ENCODE assay signal across 23 mouse cellular contexts in genomic region chr19:15465063-15465760, GRCm38 (mm10).
A peak's percentile ranks its signal among the peaks of the same experiment; 100 is the strongest.
DNase-seq lines count a peak whose midpoint lies in the region; ATAC-seq and TF ChIP-seq lines count a peak whose summit lies in the region.
"Had no signal": no experiment of that assay in that cellular context is flagged by ENCODE, and none has a peak within 500 bp of the region (broad histone marks: within the 10 kb centered on the region; RNA-seq: fewer than 3 reads in every experiment).

No protein-coding gene starts in this region.

- H3K36me3 ChIP-seq in forebrain, embryonic 14.5 days (ENCODE audit: control insufficient read depth, insufficient read depth, low read length) = no peaks in the 10 kb centered on the region
- H3K36me3 ChIP-seq in forebrain, embryonic 11.5 days (ENCODE audit: control insufficient read depth, insufficient read depth, low read length) = no peaks in the 10 kb centered on the region
- no peaks in the 10 kb centered on the region for H3K36me3 ChIP-seq in neural tube, embryonic 11.5 days (ENCODE audit: control insufficient read depth, insufficient read depth, low read length)
- no peaks in the 10 kb centered on the region for H3K36me3 ChIP-seq in neural tube, embryonic 15.5 days
- H3K36me3 ChIP-seq in intestine, postnatal 0 days (ENCODE audit: control insufficient read depth, insufficient read depth) = no peaks in the 10 kb centered on the region
- H3K36me3 ChIP-seq: embryonic facial prominence, embryonic 12.5 days; hindbrain, embryonic 10.5 days; liver, embryonic 15.5 days; lung, embryonic 15.5 days had no signal

- no peak overlapping the region for H3K4me3 ChIP-seq in forebrain, embryonic 14.5 days (ENCODE audit: low read depth, low read length)
- no peak overlapping the region for H3K4me3 ChIP-seq in forebrain, embryonic 11.5 days (ENCODE audit: low read depth, low read length)
- no peak overlapping the region for H3K4me3 ChIP-seq in neural tube, embryonic 11.5 days (ENCODE audit: low read depth, low read length)
- H3K4me3 ChIP-seq in neural tube, embryonic 15.5 days (replicated peaks) = no peak overlapping the region
- no peak overlapping the region for H3K4me3 ChIP-seq in intestine, postnatal 0 days (ENCODE audit: low read depth, low read length)
- H3K4me3 ChIP-seq: embryonic facial prominence, embryonic 12.5 days; forebrain, embryonic 13.5 days; hindbrain, embryonic 10.5 days; liver, embryonic 15.5 days; lung, embryonic 15.5 days had no signal

- no peak for ATAC-seq in forebrain, embryonic 14.5 days
- ATAC-seq in forebrain, embryonic 11.5 days (replicated peaks; ENCODE audit: low FRiP score) = no peak
- ATAC-seq in neural tube, embryonic 11.5 days (ENCODE audit: insufficient read depth, low FRiP score, low TSS enrichment) = no peak
- no peak for ATAC-seq in neural tube, embryonic 15.5 days (ENCODE audit: low FRiP score)
- ATAC-seq in intestine, postnatal 0 days = no peak
- ATAC-seq: CD4-positive, CD25-positive, alpha-beta regulatory T cell, adult 4 months; forebrain, embryonic 13.5 days; Patski had no signal

- no peak overlapping the region for H3K4me2 ChIP-seq in forebrain, embryonic 14.5 days (ENCODE audit: low read length)
- no peak overlapping the region for H3K4me2 ChIP-seq in forebrain, embryonic 11.5 days (ENCODE audit: low read depth, low read length, severe bottlenecking)
- H3K4me2 ChIP-seq in neural tube, embryonic 11.5 days (ENCODE audit: low read depth) = no peak overlapping the region
- H3K4me2 ChIP-seq in neural tube, embryonic 15.5 days = no peak overlapping the region
- no peak overlapping the region for H3K4me2 ChIP-seq in intestine, postnatal 0 days (replicated peaks; ENCODE audit: low read depth)
- H3K4me2 ChIP-seq: embryonic facial prominence, embryonic 12.5 days; forebrain, embryonic 13.5 days; heart, embryonic 11.5 days; liver, embryonic 15.5 days; lung, embryonic 15.5 days had no signal

- peak; percentile 24 for DNase-seq in forebrain, embryonic 14.5 days (ENCODE audit: low spot score)
- no peak for DNase-seq in forebrain, embryonic 11.5 days (ENCODE audit: low spot score)
- DNase-seq in neural tube, embryonic 11.5 days (ENCODE audit: low spot score) = peak; percentile 28
- DNase-seq in embryo, embryonic 11.5 days (ENCODE audit: low read depth, low spot score) = peak; percentile 36
- peak; percentile 49 for DNase-seq in retina, embryonic 14.5 days (ENCODE audit: low spot score)
- DNase-seq in thymus, adult 18-20 months = no peak
- DNase-seq: cerebellum, adult 2 months; cerebellum, postnatal 25 days; gastrocnemius, postnatal 10 days; kidney, adult 8-10 months; kidney, postnatal 25 days; liver; lung, postnatal 4 days had no signal

- H3K27ac ChIP-seq in forebrain, embryonic 14.5 days (ENCODE audit: low read depth, low read length) = no peak overlapping the region
- no peak overlapping the region for H3K27ac ChIP-seq in forebrain, embryonic 11.5 days (ENCODE audit: low read depth, low read length)
- H3K27ac ChIP-seq in neural tube, embryonic 11.5 days (ENCODE audit: low read depth, low read length) = peak overlapping the region; percentile 27; the same call in 1 of the 2 replicates
- no peak overlapping the region for H3K27ac ChIP-seq in neural tube, embryonic 15.5 days (replicated peaks)
- no peak overlapping the region for H3K27ac ChIP-seq in intestine, postnatal 0 days (ENCODE audit: low read depth, low read length)
- H3K27ac ChIP-seq: embryonic facial prominence, embryonic 12.5 days; forebrain, embryonic 13.5 days; hindbrain, embryonic 10.5 days; liver, embryonic 15.5 days; lung, embryonic 15.5 days had no signal

- WGBS in forebrain, embryonic 14.5 days = 23% methylated on average over 9 of the region's 9 CpGs
- 50% methylated on average over 9 of the region's 9 CpGs for WGBS in forebrain, embryonic 11.5 days
- 40% methylated on average over 9 of the region's 9 CpGs for WGBS in neural tube, embryonic 11.5 days
- 30% methylated on average over 9 of the region's 9 CpGs for WGBS in neural tube, embryonic 15.5 days
- 33% methylated on average over 9 of the region's 9 CpGs for WGBS in intestine, postnatal 0 days

- no peak for TF ChIP-seq CTCF in intestine, postnatal 0 days (IDR thresholded peaks at IDR 0.05; ENCODE audit: low read depth)

- no peak overlapping the region for H3K9ac ChIP-seq in forebrain, embryonic 14.5 days (ENCODE audit: low read length)
- no peak overlapping the region for H3K9ac ChIP-seq in forebrain, embryonic 11.5 days (ENCODE audit: low read length)
- H3K9ac ChIP-seq in neural tube, embryonic 11.5 days (ENCODE audit: low read length) = no peak overlapping the region
- no peak overlapping the region for H3K9ac ChIP-seq in neural tube, embryonic 15.5 days (replicated peaks)
- H3K9ac ChIP-seq in intestine, postnatal 0 days (ENCODE audit: low read depth, low read length) = no peak overlapping the region
- H3K9ac ChIP-seq: embryonic facial prominence, embryonic 12.5 days; forebrain, embryonic 13.5 days; liver, embryonic 15.5 days; lung, embryonic 15.5 days had no signal

- no peaks in the 10 kb centered on the region for H3K9me3 ChIP-seq in forebrain, embryonic 14.5 days (replicated peaks; ENCODE audit: control insufficient read depth, low read length)
- no peaks in the 10 kb centered on the region for H3K9me3 ChIP-seq in forebrain, embryonic 11.5 days (ENCODE audit: control insufficient read depth, low read length)
- no peaks in the 10 kb centered on the region for H3K9me3 ChIP-seq in neural tube, embryonic 11.5 days (ENCODE audit: control insufficient read depth, low read length)
- no peaks in the 10 kb centered on the region for H3K9me3 ChIP-seq in neural tube, embryonic 15.5 days (replicated peaks)
- H3K9me3 ChIP-seq in intestine, postnatal 0 days (ENCODE audit: control insufficient read depth) = no peaks in the 10 kb centered on the region
- H3K9me3 ChIP-seq: embryonic facial prominence, embryonic 12.5 days; forebrain, embryonic 13.5 days; hindbrain, embryonic 10.5 days; liver, embryonic 15.5 days; lung, embryonic 15.5 days had no signal

- no peaks in the 10 kb centered on the region for H3K27me3 ChIP-seq in forebrain, embryonic 14.5 days (replicated peaks; ENCODE audit: control insufficient read depth, insufficient read depth, low read length)
- no peaks in the 10 kb centered on the region for H3K27me3 ChIP-seq in forebrain, embryonic 11.5 days (ENCODE audit: control insufficient read depth, insufficient read depth, low read length)
- H3K27me3 ChIP-seq in neural tube, embryonic 11.5 days (ENCODE audit: control insufficient read depth, insufficient read depth, low read length) = no peaks in the 10 kb centered on the region
- H3K27me3 ChIP-seq in neural tube, embryonic 15.5 days (replicated peaks) = no peaks in the 10 kb centered on the region
- no peaks in the 10 kb centered on the region for H3K27me3 ChIP-seq in intestine, postnatal 0 days (replicated peaks; ENCODE audit: control insufficient read depth, insufficient read depth, low read length)
- H3K27me3 ChIP-seq: embryonic facial prominence, embryonic 12.5 days; forebrain, embryonic 13.5 days; liver, embryonic 15.5 days; lung, embryonic 15.5 days had no signal

- peaks cover 3% of the 10 kb centered on the region; the same call in 1 of the 2 replicates for H3K4me1 ChIP-seq in forebrain, embryonic 14.5 days (ENCODE audit: control insufficient read depth, insufficient read depth, low read length)
- no peaks in the 10 kb centered on the region for H3K4me1 ChIP-seq in forebrain, embryonic 11.5 days (replicated peaks; ENCODE audit: control insufficient read depth, insufficient read depth, low read length)
- no peaks in the 10 kb centered on the region for H3K4me1 ChIP-seq in neural tube, embryonic 11.5 days (ENCODE audit: control insufficient read depth, insufficient read depth, low read length)
- 0 out of 2 replicates have a peak, but pooled peaks cover 6% of the 10 kb centered on the region for H3K4me1 ChIP-seq in neural tube, embryonic 15.5 days
- H3K4me1 ChIP-seq in intestine, postnatal 0 days (replicated peaks; ENCODE audit: control insufficient read depth, insufficient read depth, low read length) = no peaks in the 10 kb centered on the region
- H3K4me1 ChIP-seq: embryonic facial prominence, embryonic 12.5 days; hindbrain, embryonic 10.5 days; liver, embryonic 15.5 days; lung, embryonic 15.5 days had no signal

Comparison
In these comparisons a context has a peak if more than half of its experiments do, and no peak if none do; other contexts are left out.
1. DNase-seq: peak in forebrain, embryonic 14.5 days (single experiment), neural tube, embryonic 11.5 days (single experiment), embryo, embryonic 11.5 days (single experiment) and retina, embryonic 14.5 days (single experiment); none in forebrain, embryonic 11.5 days (single experiment) and thymus, adult 18-20 months (0 of 2).